Mouse (Mus musculus) common myeloid progenitor, adult 5-6 weeks (primary cell): ENCODE data around the gene Cenps. TPM values are rescaled to one million over a fixed set of nuclear protein-coding genes. Genes with fewer than 3 reads are reported as not detected.

Experiments used
- ATAC-seq: replicated peaks from 2 replicates; pipeline ENCODE4 v1.8.0; 2016; ENCODE audit warnings: low read depth, mild to moderate bottlenecking, moderate TSS enrichment, inconsistent platforms; ENCODE audit not compliant: poor library complexity, severe bottlenecking
- total RNA-seq: library from RNA; stranded (forward); fragments of 200-1000, 187-1606 nt; gene quantifications from 2 replicates; pipeline ENCODE4 v1.2.3, GENCODE M21; 2017

Cenps gene
- total RNA-seq, 1 experiment from 2014 or later, result 32.3 TPM

GRCm38 (mm10) chr4:149159203-149159602 lies 21.8 kb upstream of the Cenps start:
- no peak for ATAC-seq

- ATAC-seq, result no peak
Observed at GRCm38 (mm10) chr4:149157415-149157973, 20.1 kb upstream of the Cenps start.

GRCm38 (mm10) chr4:149155711-149156110 lies 18.3 kb upstream of the Cenps start:
- ATAC-seq, result peak; percentile 86

GRCm38 (mm10) chr4:149154859-149155258 lies 17.4 kb upstream of the Cenps start:
- no peak for ATAC-seq

GRCm38 (mm10) chr4:149150721-149151120 lies 13.3 kb upstream of the Cenps start:
- no peak for ATAC-seq

- no peak for ATAC-seq
Observed at GRCm38 (mm10) chr4:149150256-149150655, 12.8 kb upstream of the Cenps start.

GRCm38 (mm10) chr4:149149611-149150010 lies 12.2 kb upstream of the Cenps start:
- ATAC-seq, result no peak

GRCm38 (mm10) chr4:149149196-149149595 lies 11.8 kb upstream of the Cenps start:
- ATAC-seq, result no peak

GRCm38 (mm10) chr4:149148084-149148483 lies 10.7 kb upstream of the Cenps start:
- ATAC-seq, result no peak

- ATAC-seq, result no peak
Observed at GRCm38 (mm10) chr4:149147528-149147927, 10.1 kb upstream of the Cenps start.

GRCm38 (mm10) chr4:149145151-149145550 lies 7.7 kb upstream of the Cenps start:
- no peak for ATAC-seq

- ATAC-seq, result peak; percentile 91
Observed at GRCm38 (mm10) chr4:149144459-149144858, 7.0 kb upstream of the Cenps start.

GRCm38 (mm10) chr4:149143594-149143993 lies 6.2 kb upstream of the Cenps start:
- 0 out of 2 replicates have a peak, but pooled peaks have one; percentile 24 for ATAC-seq

- ATAC-seq, result no peak
Observed at GRCm38 (mm10) chr4:149138515-149138914, 1.1 kb upstream of the Cenps start.

- ATAC-seq, result no peak
Observed at GRCm38 (mm10) chr4:149136116-149136850, 1.1 kb downstream of the Cenps start.

GRCm38 (mm10) chr4:149133395-149133794 lies 4.0 kb downstream of the Cenps start:
- no peak for ATAC-seq

GRCm38 (mm10) chr4:149131789-149132565 lies 5.5 kb downstream of the Cenps start:
- ATAC-seq, result no peak

GRCm38 (mm10) chr4:149131021-149131752 lies 6.2 kb downstream of the Cenps start:
- ATAC-seq, result no peak

- no peak for ATAC-seq
Observed at GRCm38 (mm10) chr4:149128467-149128866, 9.0 kb downstream of the Cenps start.

- ATAC-seq, result no peak
Observed at GRCm38 (mm10) chr4:149126663-149127062, 10.8 kb downstream of the Cenps start, which contains the start of gene Cort. Cort (minus strand) TSS chr4:149126763.
